Mouse (Mus musculus): ENCODE data around the gene Cyp4f13. TPM values are rescaled to one million over a fixed set of nuclear protein-coding genes. Genes with fewer than 3 reads are reported as not detected.

The Cyp4f13 gene
- total RNA-seq, 2 experiments from 2014 or later: 5.0 to 11.2 TPM

- ATAC-seq (replicated peaks; ENCODE audit: poor library complexity): no peak
These were observed 41.0 kb downstream of the Cyp4f13 start for GRCm38 (mm10) chr17:32906172-32906571.

GRCm38 (mm10) chr17:32905239-32905638 is 42.0 kb downstream of the Cyp4f13 start:
- ATAC-seq (replicated peaks; ENCODE audit: poor library complexity): peak; percentile 73

GRCm38 (mm10) chr17:32904414-32904813 is 42.8 kb downstream of the Cyp4f13 start:
- ATAC-seq (replicated peaks; ENCODE audit: poor library complexity): peak; percentile 66

- no peak for ATAC-seq (replicated peaks; ENCODE audit: poor library complexity)
These were observed 45.3 kb downstream of the Cyp4f13 start for GRCm38 (mm10) chr17:32901751-32902525.

- ATAC-seq (replicated peaks; ENCODE audit: poor library complexity): no peak
These were observed 51.8 kb downstream of the Cyp4f13 start for GRCm38 (mm10) chr17:32895421-32895820.

- no peak for ATAC-seq (replicated peaks; ENCODE audit: poor library complexity)
These were observed 53.3 kb downstream of the Cyp4f13 start for GRCm38 (mm10) chr17:32893901-32894300.

- peak; percentile 98 for ATAC-seq (replicated peaks; ENCODE audit: poor library complexity)
These were observed 55.7 kb downstream of the Cyp4f13 start, which contains the start of gene Zfp870 for GRCm38 (mm10) chr17:32891239-32892180. Zfp870 (minus strand) TSS chr17:32891642.

GRCm38 (mm10) chr17:32890852-32891238 is 56.4 kb downstream of the Cyp4f13 start:
- ATAC-seq (replicated peaks; ENCODE audit: poor library complexity): peak; percentile 10; the same call in 1 of the 2 replicates

- ATAC-seq (replicated peaks; ENCODE audit: poor library complexity): no peak
These were observed 57.6 kb downstream of the Cyp4f13 start for GRCm38 (mm10) chr17:32889611-32890010.

- no peak for ATAC-seq (replicated peaks; ENCODE audit: poor library complexity)
These were observed 66.6 kb downstream of the Cyp4f13 start for GRCm38 (mm10) chr17:32880320-32881218.

GRCm38 (mm10) chr17:32878773-32879172 is 68.4 kb downstream of the Cyp4f13 start:
- ATAC-seq (replicated peaks; ENCODE audit: poor library complexity): no peak

- ATAC-seq (replicated peaks; ENCODE audit: poor library complexity): no peak
These were observed 69.6 kb downstream of the Cyp4f13 start for GRCm38 (mm10) chr17:32877471-32878171.

Other genes starting within 250 kb of the Cyp4f13 start
- 34.8 and 39.1 TPM in 2 replicates for gene Zfp871, start 159.1 kb downstream of the Cyp4f13 start, total RNA-seq (2015)
- 22.2 and 24.4 TPM in 2 replicates for gene Zfp871, start 159.1 kb downstream of the Cyp4f13 start, total RNA-seq (2017)
- gene Zfp811, start 137.5 kb downstream of the Cyp4f13 start, total RNA-seq (2015): not detected in 2 replicates
- gene Zfp811, start 137.5 kb downstream of the Cyp4f13 start, total RNA-seq (2017): not detected in 2 replicates
- 4.9 and 7.9 TPM in 2 replicates for gene Zfp799, start 117.1 kb downstream of the Cyp4f13 start, total RNA-seq (2015)
- gene Zfp799, start 117.1 kb downstream of the Cyp4f13 start, total RNA-seq (2017): 3.5 and 8.3 TPM in 2 replicates
- gene Zfp870, start 55.8 kb downstream of the Cyp4f13 start, total RNA-seq (2015): 3.6 and 4.1 TPM in 2 replicates
- 2.0 and 2.8 TPM in 2 replicates for gene Zfp870, start 55.8 kb downstream of the Cyp4f13 start, total RNA-seq (2017)
- not detected in 2 replicates for gene Cyp4f14, start 30.1 kb downstream of the Cyp4f13 start, total RNA-seq (2015)
- not detected in 2 replicates for gene Cyp4f14, start 30.1 kb downstream of the Cyp4f13 start, total RNA-seq (2017)
- 19.2 and 23.1 TPM in 2 replicates for gene Zfp472, start 18.4 kb upstream of the Cyp4f13 start, total RNA-seq (2015)
- 19.1 and 20.9 TPM in 2 replicates for gene Zfp472, start 18.4 kb upstream of the Cyp4f13 start, total RNA-seq (2017)
- gene Zfp952, start 45.7 kb upstream of the Cyp4f13 start, total RNA-seq (2015): 5.9 TPM in 2 replicates
- 8.4 and 10.2 TPM in 2 replicates for gene Zfp952, start 45.7 kb upstream of the Cyp4f13 start, total RNA-seq (2017)
- 5.7 and 9.8 TPM in 2 replicates for gene Zfp763, start 86.0 kb upstream of the Cyp4f13 start, total RNA-seq (2015)
- 5.6 and 8.1 TPM in 2 replicates for gene Zfp763, start 86.0 kb upstream of the Cyp4f13 start, total RNA-seq (2017)
- not detected in 2 replicates for gene 4921501E09Rik, start 120.7 kb upstream of the Cyp4f13 start, total RNA-seq (2015)
- not detected in 2 replicates for gene 4921501E09Rik, start 120.7 kb upstream of the Cyp4f13 start, total RNA-seq (2017)
- 5.3 and 8.2 TPM in 2 replicates for gene Zfp563, start 141.9 kb upstream of the Cyp4f13 start, total RNA-seq (2015)
- gene Zfp563, start 141.9 kb upstream of the Cyp4f13 start, total RNA-seq (2017): 3.4 and 5.5 TPM in 2 replicates
- not detected in 2 replicates for gene Morc2b, start 192.3 kb upstream of the Cyp4f13 start, total RNA-seq (2015)
- gene Morc2b, start 192.3 kb upstream of the Cyp4f13 start, total RNA-seq (2017): not detected in 2 replicates
- gene Olfr55, start 221.0 kb upstream of the Cyp4f13 start, total RNA-seq (2015): not detected in 2 replicates
- not detected in 2 replicates for gene Olfr55, start 221.0 kb upstream of the Cyp4f13 start, total RNA-seq (2017)
- not detected in 2 replicates for gene Olfr239, start 243.9 kb upstream of the Cyp4f13 start, total RNA-seq (2015)
- gene Olfr239, start 243.9 kb upstream of the Cyp4f13 start, total RNA-seq (2017): not detected in 2 replicates